Mouse (Mus musculus): ENCODE measurements around the gene Gm20696. TPM values are rescaled to one million over a fixed set of nuclear protein-coding genes. Genes with fewer than 3 reads are reported as not detected.

The Gm20696 gene
- total RNA-seq, 2 experiments from 2014 or later, result 11.2 to 15.9 TPM

DNA sequence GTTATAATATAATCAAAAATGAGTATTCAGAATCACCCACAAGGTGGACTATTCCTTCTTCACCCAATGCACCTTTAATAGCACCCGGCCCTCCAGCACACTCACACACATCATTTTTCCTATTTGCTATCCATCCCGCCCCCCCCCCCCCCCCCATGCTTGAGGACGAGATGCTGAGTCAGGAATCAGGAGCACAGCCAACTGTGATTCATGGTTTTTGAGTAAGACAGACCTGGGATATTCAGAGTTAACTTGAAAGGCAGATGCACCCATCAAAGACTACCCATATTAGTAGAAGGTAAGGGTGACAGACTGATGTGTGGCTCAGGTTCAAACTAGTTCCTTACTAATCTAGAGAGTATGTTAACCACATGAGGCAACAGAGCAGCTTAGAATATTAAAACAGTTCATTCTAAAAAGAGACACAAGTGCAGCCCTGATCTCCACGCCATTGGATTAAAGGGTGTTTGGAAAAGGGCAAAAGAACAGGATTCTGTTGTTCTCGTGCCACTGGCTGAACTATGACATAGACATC, 417.0 kb downstream of the Gm20696 start:
- intact Hi-C loops (cut with DNase I), result no loop called here
- DNase-seq, result no peak

DNA sequence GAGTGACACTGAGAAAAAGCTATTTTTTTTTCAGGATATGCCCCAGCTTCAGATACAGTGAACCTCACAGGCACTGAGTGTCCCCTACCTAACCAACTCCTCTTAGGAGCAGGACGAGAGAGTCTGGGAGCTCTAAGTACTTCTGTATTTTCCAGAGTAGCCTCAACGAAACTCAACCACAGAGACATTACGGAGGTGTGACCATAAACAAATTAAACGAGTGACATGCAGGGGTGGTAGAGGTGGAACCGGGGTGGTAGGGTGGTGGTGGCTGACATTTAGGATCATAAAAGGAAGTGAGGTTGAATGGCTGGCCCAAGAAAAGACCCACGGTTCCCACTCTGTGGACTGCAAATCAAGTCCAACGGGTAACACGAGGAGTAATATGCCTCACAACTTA, 418.2 kb downstream of the Gm20696 start:
- intact Hi-C loops (cut with DNase I), result no loop called here
- no peak for DNase-seq

DNA sequence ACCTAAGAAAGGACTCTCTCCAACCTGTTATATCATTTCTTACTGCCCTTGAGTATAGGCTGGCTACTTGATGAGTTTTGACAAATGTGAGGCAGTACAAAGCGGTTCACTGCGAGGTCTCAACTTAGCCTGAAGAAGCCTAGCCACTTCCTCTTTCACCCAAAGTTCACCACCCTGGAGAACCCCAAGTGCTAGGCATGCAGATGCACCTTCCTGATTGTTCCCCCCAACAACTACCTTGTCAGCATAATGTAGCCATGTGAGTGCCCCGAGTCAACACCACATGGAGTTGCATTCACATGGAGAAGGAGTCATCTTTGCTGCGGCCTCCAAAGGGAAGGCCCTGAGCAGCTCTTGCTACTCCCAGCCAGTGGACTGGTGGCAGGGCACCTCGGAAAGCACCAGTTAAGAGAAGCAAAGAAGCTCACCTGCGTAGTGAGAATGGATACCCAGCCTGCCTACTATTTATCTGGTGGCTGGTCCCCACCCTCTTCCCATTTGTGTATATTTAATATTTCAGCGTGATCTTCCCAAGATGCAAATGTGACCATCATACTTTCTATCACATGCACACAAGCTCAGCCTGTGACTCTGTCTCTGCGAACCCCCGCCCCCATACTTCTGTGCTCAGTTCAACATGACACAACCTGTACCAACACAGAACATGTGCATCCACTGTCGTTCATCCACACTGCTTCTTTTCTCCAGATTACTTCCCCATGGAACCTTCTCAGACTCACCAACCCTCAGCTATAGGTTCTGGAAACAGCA, 424.8 kb downstream of the Gm20696 start:
- intact Hi-C loops (cut with DNase I), result no loop called here
- no peak for DNase-seq

DNA sequence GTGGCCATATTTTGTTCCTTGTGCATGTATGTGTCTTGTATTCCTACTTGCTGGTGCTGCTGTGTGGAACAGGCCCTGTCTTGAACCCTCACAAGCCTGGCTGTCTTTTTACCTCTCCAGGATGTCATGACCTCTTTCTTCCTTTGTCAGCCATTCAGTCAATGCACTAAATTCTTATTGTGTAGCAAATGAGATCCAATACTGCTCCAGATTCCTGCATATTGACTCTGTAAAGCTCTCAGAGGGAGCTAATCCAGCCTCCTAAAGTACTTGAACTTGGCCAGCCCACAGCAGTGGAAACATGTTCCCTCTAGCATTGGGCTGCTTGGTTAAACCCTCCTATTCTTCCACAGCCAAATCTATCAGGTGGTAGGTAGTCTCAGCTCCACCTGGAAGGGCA, 425.8 kb downstream of the Gm20696 start:
- no peak for DNase-seq
- intact Hi-C loops (cut with DNase I), result no loop called here

DNA sequence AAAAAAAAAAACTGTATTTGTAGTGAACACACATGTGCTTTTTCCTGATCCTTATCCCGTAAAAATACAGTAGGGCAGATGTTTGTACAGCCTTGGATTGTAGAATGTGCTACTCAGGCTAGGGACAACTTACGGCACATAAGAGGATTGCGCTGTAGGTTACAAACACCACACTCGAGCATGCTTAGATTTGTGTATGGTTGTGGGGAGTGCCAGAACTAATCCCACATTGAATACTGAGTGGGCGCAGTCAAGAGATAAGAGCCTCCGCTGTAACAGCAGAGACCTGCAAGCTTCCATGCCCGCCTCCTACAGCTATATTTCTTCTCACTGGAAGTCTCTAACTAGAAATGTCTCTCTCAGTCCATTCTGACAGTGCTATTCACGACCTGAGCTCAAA, 431.0 kb downstream of the Gm20696 start:
- DNase-seq, result no peak
- intact Hi-C loops (cut with DNase I), result no loop called here

DNA sequence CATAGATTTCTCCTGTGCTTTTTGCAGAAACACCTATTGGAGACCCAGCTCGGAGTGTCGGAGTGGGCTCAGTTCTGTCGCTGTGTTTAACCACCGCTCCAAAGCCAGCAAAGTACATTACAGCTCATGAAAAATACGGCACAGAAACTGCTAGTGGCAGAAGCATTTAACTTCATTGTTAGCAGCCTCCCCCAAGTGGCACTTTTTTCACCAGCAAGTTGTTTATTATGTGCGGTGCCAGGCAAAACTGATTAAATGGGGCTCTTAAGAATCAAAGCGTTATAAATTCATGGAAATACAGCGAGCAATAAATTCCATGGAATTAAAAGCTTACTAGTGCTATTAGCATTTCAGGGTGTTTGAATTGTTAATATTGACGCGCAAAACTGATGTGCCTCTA, 433.2 kb downstream of the Gm20696 start:
- DNase-seq, result no peak
- intact Hi-C loops (cut with DNase I), result no loop called here

DNA sequence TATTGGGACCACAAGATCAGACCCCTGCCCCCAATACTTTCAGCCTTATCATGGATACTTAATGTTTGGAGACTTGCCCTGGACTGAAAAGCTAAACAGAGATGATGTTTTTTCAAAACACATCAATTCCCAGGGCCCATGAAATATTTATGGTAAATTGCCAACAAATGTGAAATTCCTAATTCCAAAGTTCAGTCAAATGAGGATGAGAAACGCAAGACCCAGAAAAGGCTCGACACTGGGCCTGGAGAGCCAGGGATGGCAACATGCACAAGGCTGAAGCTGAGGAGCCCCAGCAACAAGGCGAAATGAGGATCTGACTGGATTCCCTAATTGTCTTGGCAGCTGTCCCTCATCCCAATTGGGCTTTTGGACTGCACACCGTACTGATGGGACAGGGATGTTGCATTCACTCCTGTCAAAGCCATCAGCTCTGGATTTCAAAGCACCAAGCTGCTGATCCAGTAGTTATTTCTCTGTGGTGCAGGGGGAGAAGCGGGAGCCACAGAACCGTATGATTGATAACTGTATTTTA, 438.2 kb downstream of the Gm20696 start:
- peak; percentile 8 for DNase-seq
- intact Hi-C loops (cut with DNase I), result no loop called here

DNA sequence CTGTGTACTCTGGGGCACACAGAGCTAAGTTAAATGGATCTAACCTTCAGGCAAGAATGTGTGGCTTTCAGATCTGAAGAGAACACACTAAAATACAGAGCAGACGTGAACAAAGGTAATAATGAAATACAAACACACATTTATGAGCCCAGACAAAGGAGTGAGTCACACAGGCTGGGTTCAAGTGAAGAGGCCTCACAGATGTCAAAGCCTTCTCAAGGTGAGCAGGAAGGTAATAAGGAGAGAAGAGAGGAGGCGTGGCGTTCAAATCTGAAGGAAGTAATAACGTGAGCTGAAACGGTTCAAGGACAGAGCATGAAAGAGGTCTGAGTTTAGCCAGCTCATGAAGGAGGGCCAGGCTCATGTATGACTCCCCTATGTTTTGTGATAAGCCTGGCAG, 445.4 kb downstream of the Gm20696 start:
- DNase-seq, result no peak
- intact Hi-C loops (cut with DNase I), result no loop called here

DNA sequence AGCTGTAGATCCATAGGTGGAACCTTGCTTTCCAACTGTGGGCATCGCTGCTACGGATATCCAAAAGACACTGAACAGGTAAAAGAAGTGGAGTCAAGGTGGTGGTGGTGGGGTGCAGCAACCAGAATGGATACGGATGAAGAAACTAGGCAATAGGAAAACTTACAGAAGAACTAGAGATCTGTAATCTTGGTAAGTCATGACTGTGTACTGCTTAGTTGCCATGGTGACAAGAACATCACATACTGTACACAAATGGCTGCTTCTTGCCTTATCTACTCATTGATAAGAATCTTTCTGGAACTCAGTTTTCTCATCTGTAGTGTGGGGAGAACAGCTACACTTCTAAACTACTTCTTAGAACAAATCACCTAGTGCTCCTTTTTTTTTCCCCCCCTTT, 446.1 kb downstream of the Gm20696 start:
- intact Hi-C loops (cut with DNase I), result no loop called here
- DNase-seq, result no peak

DNA sequence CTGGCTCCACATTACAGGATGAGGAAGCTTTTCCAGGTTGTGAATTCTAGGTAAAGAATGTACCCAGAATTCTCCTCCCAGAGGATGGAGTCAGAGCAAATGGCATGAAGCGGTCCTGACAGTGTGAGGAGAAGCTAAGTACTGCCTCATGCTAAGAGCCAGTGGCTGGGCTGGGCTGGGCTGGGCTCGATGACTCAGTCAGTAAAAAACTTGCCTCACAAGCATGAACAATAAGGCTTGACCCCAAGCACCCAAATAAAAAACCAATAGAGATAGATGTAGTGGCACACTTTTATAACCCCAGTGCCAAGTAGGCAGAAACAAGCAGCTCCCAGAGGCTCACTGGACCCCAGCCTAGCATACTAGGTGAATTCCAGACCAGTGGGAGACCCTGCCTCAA, 448.8 kb downstream of the Gm20696 start:
- DNase-seq, result no peak
- intact Hi-C loops (cut with DNase I), result no loop called here

DNA sequence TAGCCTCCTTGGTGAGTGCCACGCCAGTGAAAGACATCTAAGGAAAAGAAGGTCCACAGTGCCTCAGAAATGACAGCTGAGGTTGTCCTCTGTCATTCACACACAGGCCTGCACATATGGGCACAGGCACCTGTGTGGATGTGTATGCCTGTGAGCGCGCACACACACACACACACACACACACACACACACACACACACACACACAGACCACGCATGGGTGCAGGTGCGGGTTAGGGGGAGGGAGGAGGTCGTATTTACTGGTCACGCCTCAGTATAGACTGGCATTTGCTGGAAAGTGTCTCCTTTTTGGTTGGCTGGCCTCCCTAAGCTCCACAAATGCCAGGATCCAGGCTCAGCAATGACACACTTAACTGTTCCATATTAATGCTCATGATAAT, 449.4 kb downstream of the Gm20696 start:
- no peak for DNase-seq
- intact Hi-C loops (cut with DNase I), result no loop called here

DNA sequence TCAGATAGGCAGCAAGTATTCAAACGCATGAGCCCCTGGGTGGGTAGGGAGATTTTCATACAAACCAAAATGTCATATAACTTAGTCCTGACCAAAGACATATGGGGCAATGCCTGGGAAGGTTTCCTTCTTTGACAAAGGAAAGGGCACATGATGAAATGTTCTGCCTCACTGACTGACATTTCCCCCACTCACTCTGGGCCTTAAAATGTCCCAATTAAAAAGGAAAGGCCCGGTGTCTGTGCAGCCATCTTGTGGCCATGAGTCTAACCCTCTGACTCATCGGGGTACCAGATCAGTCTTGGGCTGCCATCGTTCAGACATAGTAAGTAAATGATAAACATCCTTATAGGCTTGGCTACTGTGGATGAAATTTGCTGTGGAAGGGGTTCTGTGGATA, 454.1 kb downstream of the Gm20696 start:
- intact Hi-C loops (cut with DNase I), result no loop called here
- DNase-seq, result no peak

DNA sequence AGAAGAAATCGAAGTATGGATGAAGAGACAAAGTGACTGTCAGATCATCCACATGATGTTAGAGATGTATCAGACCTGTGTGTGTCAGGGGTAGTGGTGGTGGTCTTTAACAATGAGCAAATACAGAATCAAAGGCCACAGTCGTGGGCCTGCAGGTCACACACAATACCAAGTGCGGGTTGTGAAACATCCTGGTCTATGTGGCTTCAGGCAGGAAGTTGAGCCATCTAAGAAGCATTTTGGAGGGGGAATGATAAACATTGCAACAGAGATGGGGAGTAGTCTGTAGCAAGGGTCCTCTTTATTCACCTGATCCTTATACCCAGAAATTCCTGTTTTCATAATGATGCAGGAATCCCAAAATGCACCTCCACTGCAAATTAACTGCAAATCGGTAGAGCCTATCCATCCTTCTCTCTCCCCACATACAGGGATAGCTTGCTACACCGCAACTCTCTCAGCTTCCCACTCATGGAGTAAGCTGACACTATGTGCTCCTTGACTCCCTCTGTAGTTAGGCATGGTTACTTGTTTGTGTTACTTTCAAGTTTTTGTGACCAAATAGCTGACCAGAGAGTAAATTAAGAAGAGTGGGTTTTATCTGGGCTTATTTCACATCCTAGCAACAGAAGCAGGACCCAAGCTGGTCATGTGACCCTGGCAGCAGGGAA, 454.8 kb downstream of the Gm20696 start:
- intact Hi-C loops (cut with DNase I), result no loop called here

DNA sequence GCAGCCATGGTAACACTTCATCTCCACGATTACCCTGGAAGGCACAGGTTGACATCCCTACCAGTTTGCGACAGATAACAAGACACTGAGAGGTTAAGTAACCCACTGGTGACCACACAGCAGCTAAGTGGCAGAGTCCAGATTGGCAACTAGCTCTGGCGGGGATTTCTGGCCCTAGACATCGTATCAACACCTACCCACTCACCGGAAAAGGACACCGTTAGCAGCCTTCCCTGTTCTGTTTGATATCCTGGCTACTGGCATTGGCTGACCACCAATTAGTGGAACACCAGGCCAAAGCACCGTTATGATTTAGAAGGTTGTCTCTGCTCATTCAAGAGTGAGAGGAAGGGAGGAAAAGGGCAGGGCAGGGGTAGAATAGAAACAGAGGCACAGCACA, 456.4 kb downstream of the Gm20696 start:
- intact Hi-C loops (cut with DNase I), result no loop called here
- no peak for DNase-seq

More for the DNA sequence above, 454.8 kb downstream of the Gm20696 start:
- no peak for DNase-seq

Small RNA genes within 50 kb of the gene (microRNA-seq; reads per million reads assigned to microRNA genes)
- not detected for gene Gm22328

Other genes with a start within 250 kb of the Gm20696 start
- 100 to 1,000 TPM; 210 to 247 TPM for gene Foxp1, start 144.1 kb downstream of the Gm20696 start, total RNA-seq (2021)
- 10 to 100 TPM; 13.9 to 16.0 TPM for gene Eif4e3, start within 50 bp of the Gm20696 start, total RNA-seq (2021)
- 100 to 1,000 TPM; 101 to 104 TPM for gene Gpr27, start 25.9 kb upstream of the Gm20696 start, total RNA-seq (2021)
- gene Prok2, start 59.6 kb upstream of the Gm20696 start, total RNA-seq (2021), result 1 to 10 TPM in 1 of 2 experiments, under 1 TPM in 1; 0.78 to 2.7 TPM